Mouse (Mus musculus) limb, embryonic 10.5 days (tissue): ENCODE results near the gene Tesc. TPM values are rescaled to one million over a fixed set of nuclear protein-coding genes. Genes with fewer than 3 reads are reported as not detected.

Source experiments
- DNase-seq: peaks from one replicate; pipeline ENCODE4 v3.0.0-alpha.2; 2017; ENCODE audit warnings: low spot score
- H3K27ac ChIP-seq: fragments of 300-500 bp; sonication (generic); 2 replicates; pipeline ENCODE4 v1.5.1; 2016; ENCODE audit warnings: mild to moderate bottlenecking
- H3K27me3 ChIP-seq: fragments of 300-500 bp; sonication (generic); 2 replicates; pipeline ENCODE4 v1.6.1; 2016; ENCODE audit warnings: low read depth, mild to moderate bottlenecking; ENCODE audit not compliant: poor library complexity, severe bottlenecking
- H3K36me3 ChIP-seq: fragments of 300-500 bp; sonication (generic); 2 replicates; pipeline ENCODE4 v1.6.1; 2016; ENCODE audit warnings: mild to moderate bottlenecking, moderate library complexity
- H3K4me1 ChIP-seq: fragments of 300-500 bp; sonication (generic); 2 replicates; pipeline ENCODE4 v1.6.1; 2016
- H3K4me3 ChIP-seq: fragments of 300-500 bp; sonication (generic); 2 replicates; pipeline ENCODE4 v1.5.1; 2016; ENCODE audit warnings: mild to moderate bottlenecking, moderate library complexity
- H3K9me3 ChIP-seq: fragments of 300-500 bp; sonication (generic); replicated peaks from 2 replicates; pipeline ENCODE4 v1.6.1; 2016; ENCODE audit warnings: mild to moderate bottlenecking
- WGBS: fragments of 180-500 bp; shearing (Covaris S2); methylation state at CpG from one replicate; pipeline ENCODE4 v1.1.7; 2016; 5-methylcytosine and 5-hydroxymethylcytosine counted together
- polyA plus RNA-seq: library from polyadenylated mRNA; unstranded; fragments of >200 nt; fragmentation: Nextera tagmentation; extraction: Ambion mirVana; gene quantifications from 2 replicates; pipeline ENCODE4 v1.2.1, GENCODE M21; 2016

Tesc gene
- polyA plus RNA-seq, 1 experiment from 2014 or later, result 0.14 TPM

DNA sequence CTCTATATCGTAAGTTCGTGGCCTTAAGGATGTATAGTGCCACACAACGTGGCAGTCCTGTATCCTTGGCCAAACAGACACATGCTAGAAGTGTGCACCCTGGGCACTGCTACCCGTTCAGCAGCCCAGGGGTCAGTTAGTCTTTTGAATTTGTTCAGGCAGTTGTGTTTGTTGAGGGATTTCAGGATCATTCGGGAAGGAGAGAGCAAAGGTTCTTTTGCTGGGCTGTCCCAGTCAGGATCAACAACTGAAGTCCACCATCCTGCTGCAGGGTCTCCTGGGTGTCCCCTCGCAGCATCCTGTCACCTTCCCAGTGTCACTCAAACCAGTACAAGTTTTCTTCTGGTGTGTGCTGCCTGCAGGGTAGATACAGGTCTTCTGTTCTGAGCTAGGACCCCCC lies 31.0 kb upstream of the Tesc start:
- peaks cover 97% of the 10 kb centered on the region for H3K36me3 ChIP-seq
- 94% methylated on average over 6 of the region's 6 CpGs for WGBS
- H3K27ac ChIP-seq, result no peak overlapping the region

DNA sequence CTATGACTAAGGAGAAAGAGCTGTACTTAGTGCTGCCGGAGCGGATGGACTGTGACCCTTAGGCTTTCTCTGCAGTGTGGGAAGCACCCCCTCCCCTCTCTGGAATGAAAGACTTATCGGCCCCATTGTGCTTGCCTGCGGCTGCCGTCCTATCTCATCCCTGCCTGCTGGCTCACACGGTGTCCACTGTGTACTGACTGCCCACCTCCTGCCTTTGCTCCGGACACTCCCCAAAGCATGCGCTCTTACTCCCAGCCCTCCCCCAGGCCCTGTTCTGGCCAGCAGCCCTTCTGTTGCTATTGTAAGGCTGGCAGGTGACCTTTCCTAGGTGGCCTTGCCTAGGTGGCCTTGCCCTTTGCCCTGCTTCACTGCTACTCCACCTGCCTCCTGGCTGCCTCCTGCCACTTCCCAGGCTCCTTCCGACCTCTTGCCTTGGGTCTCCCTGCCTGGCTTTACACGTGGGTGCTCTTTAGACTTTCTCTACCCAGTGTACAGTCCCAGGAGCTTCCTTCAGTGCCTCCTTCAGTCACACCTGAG lies 30.0 kb upstream of the Tesc start:
- 85% methylated on average over 10 of the region's 10 CpGs for WGBS
- H3K4me1 ChIP-seq, result no peaks in the 10 kb centered on the region
- no peak overlapping the region for H3K27ac ChIP-seq
- H3K27me3 ChIP-seq, result no peaks in the 10 kb centered on the region
- H3K36me3 ChIP-seq, result peaks cover 97% of the 10 kb centered on the region
- DNase-seq, result no peak
- no peak overlapping the region for H3K4me3 ChIP-seq
- H3K9me3 ChIP-seq, result no peaks in the 10 kb centered on the region

More for the DNA sequence above, 31.0 kb upstream of the Tesc start:
- H3K4me1 ChIP-seq, result no peaks in the 10 kb centered on the region
- no peak for DNase-seq
- H3K27me3 ChIP-seq, result no peaks in the 10 kb centered on the region
- no peak overlapping the region for H3K4me3 ChIP-seq
- no peaks in the 10 kb centered on the region for H3K9me3 ChIP-seq

DNA sequence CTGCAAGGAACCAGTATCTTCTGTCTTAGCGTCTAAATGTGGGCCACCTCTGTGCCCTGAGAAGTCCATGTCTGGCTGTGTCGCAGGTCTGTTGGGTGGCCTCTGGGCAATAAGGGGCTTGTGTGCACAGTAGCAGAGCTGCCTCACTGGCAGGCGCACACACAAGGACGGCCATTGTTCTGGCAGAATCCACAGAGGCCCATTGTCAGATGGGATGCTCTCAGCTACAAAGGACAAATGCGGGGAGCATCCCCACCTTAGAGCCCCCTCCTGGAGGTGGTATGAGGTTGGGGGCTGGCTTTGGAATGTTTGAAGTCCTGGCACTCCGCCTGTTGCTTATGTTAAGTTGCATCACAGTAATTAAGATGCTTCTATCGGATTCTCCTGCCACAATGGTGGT lies 28.5 kb upstream of the Tesc start:
- Histone ChIP-seq H3K36me3 (peaks cover 99% of the 10 kb centered on the region), H3K4me3 (no peak overlapping the region), H3K27me3 (no peaks in the 10 kb centered on the region), H3K9me3 (no peaks in the 10 kb centered on the region), H3K4me1 (no peaks in the 10 kb centered on the region), H3K27ac (no peak overlapping the region)
- DNase-seq, result no peak
- WGBS, result 87% methylated on average over 7 of the region's 7 CpGs

DNA sequence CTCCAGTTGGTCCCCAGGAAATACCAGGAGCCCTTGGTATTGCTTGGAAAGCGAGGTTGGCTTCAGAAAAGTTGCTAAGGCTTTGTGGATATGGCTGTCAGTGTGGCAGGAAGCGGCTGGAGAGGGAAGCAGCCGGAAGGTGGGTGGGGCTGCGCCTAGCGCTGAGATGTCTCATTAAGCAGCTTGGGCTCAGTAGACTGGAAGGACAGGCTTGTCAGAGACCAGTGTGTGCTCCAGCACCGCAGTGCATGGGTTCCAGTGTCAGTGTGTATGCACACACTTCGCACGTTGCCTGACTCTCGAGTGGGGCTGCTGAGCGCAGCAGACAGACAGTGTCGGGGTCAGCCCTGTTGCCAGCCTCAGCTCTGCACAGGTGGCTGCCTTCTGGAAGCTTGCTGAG lies 28.0 kb upstream of the Tesc start:
- no peak for DNase-seq
- WGBS, result 85% methylated on average over 11 of the region's 11 CpGs
- Histone ChIP-seq H3K9me3 (no peaks in the 10 kb centered on the region), H3K36me3 (peaks cover 99% of the 10 kb centered on the region), H3K27ac (no peak overlapping the region), H3K4me3 (no peak overlapping the region), H3K27me3 (no peaks in the 10 kb centered on the region), H3K4me1 (no peaks in the 10 kb centered on the region)

DNA sequence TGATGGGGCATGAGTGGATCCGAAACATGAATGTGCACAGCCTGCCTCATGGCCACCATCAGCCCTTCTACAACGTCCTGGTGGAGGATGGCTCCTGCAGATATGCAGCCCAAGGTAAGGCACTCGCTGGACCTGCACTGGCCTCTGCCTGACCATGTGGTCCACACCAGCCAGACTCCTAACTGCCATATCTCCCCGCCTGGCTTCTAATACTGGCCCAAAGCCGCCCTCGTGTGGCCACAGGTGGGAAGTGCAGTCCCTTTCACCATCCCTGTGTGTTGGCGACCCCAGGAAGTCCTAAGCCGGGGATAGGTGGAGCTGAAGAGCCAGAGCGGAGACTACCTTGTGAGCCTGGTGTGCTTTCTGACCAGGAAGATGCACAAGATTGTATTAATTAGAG lies 25.5 kb upstream of the Tesc start:
- no peaks in the 10 kb centered on the region for H3K27me3 ChIP-seq
- peak; percentile 83 for DNase-seq
- H3K4me1 ChIP-seq, result no peaks in the 10 kb centered on the region
- no peaks in the 10 kb centered on the region for H3K9me3 ChIP-seq
- 49% methylated on average over 9 of the region's 9 CpGs for WGBS
- H3K27ac ChIP-seq, result no peak overlapping the region
- H3K36me3 ChIP-seq, result peaks cover 99% of the 10 kb centered on the region
- H3K4me3 ChIP-seq, result no peak overlapping the region

DNA sequence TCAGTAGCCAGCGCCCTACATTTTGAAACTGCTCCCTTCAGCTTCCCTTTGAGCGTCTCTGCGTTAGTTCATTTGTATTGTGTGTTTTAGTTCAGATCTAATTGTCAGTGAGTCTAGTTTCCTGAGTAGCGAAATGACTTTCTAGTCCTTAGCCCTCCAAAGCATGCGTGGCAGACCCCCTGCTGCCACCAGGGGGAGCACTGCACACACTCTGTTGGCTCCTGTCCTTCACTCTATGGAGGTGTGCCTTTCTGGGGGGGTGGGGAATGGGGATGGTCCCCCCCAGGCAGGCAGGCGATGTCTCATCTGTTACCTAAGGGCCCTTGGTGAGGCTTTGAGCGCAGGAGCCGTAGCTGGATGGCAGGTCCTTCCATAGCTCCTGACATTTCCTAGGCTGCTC lies 22.9 kb upstream of the Tesc start:
- Histone ChIP-seq H3K4me1 (no peaks in the 10 kb centered on the region), H3K27ac (no peak overlapping the region), H3K4me3 (no peak overlapping the region), H3K9me3 (no peaks in the 10 kb centered on the region), H3K27me3 (no peaks in the 10 kb centered on the region), H3K36me3 (peaks cover 99% of the 10 kb centered on the region)
- 81% methylated on average over 8 of the region's 8 CpGs for WGBS
- DNase-seq, result peak; percentile 64

DNA sequence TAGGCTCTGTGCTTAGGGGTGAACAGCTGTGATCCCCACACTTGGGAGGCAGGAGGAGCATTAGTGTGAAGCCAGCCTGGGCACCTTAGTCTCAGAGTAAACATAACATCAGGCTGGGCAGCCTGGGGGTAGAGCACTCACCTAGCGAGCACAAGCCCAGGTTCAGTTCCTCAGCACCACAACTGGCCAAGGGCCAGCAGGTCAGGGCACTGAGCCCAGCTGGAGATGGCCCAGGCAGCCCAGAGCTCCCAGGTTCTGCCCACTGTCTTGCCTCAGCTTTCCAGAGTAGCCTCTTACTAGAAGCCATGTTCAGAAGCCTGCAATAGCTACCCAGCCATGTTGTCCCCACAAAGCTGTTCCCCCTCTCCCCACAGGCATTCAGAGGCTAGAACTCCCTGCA lies 21.8 kb upstream of the Tesc start:
- Histone ChIP-seq H3K4me3 (no peak overlapping the region), H3K27ac (no peak overlapping the region), H3K27me3 (no peaks in the 10 kb centered on the region), H3K4me1 (no peaks in the 10 kb centered on the region), H3K36me3 (peaks cover 98% of the 10 kb centered on the region), H3K9me3 (no peaks in the 10 kb centered on the region)
- WGBS, result 88% methylated on average over 1 of the region's 1 CpGs
- DNase-seq, result no peak

DNA sequence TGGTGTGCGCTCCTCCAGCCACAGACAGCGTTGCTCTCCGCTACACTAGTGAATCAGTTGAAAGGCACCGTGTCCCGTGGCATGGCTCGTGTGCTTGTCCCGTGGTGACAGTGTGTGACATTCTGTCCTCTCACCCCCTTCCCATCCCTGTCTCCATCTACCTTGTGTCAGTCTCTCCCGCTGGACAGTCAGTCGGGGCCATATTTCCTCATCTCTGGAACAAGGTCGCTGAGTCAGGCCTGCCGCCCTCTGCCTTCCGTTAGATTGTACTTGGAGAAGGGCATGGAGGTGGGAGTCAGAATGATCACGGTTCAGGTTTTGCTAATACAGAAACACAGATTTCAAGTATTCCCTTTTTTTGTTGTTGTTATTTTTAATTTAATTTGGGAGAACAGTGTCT lies 19.2 kb upstream of the Tesc start:
- peaks cover 79% of the 10 kb centered on the region for H3K36me3 ChIP-seq
- no peaks in the 10 kb centered on the region for H3K4me1 ChIP-seq

DNA sequence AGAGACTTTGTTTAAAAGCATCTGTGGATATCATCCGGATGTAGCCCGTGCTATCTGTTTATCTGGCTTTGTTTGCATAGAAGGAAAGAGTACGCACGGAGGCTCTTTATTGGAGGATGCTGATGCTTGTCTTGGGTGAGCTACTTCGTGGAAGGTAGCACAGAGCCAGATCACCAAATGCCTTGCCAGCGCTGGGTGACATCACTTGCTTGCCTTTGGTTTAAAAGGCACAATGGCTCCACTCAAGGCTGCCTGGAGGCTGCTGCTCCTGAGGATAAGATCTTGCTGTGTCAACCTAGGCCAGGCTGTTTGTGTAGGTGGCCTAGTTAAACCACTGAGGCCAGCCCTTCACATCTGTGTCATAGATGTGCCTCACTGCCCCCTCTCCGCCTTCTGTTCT lies 16.7 kb upstream of the Tesc start:
- no peak for DNase-seq
- Histone ChIP-seq H3K36me3 (peaks cover 54% of the 10 kb centered on the region), H3K27ac (no peak overlapping the region), H3K4me3 (no peak overlapping the region), H3K27me3 (peaks cover 14% of the 10 kb centered on the region), H3K9me3 (no peaks in the 10 kb centered on the region), H3K4me1 (peaks cover 13% of the 10 kb centered on the region)
- 92% methylated on average over 7 of the region's 7 CpGs for WGBS

More for the DNA sequence above, 19.2 kb upstream of the Tesc start:
- Histone ChIP-seq H3K27ac (no peak overlapping the region), H3K27me3 (no peaks in the 10 kb centered on the region), H3K4me3 (no peak overlapping the region), H3K9me3 (no peaks in the 10 kb centered on the region)
- 93% methylated on average over 13 of the region's 13 CpGs for WGBS
- no peak for DNase-seq

DNA sequence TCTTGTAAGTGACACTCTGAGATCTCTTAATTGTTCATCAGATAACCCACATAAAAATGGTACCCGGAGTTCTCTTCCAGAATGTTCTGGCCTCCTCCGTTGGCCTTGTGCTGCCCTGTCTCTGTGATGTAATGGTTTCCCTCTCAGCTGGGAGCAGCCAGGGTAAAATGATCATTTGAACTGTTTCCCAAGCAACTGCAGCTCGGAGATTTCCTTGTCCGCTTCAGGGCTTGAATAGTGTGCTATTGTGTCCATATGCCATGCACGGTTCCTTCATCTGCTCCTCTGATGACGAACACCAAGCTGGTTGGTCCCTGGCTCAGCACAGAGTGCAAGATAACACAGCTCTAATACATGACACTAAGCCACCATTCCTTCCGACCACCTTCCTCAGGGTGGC lies 15.7 kb upstream of the Tesc start:
- WGBS, result 87% methylated on average over 7 of the region's 7 CpGs
- H3K4me1 ChIP-seq, result peaks cover 13% of the 10 kb centered on the region
- H3K27ac ChIP-seq, result no peak overlapping the region
- peaks cover 45% of the 10 kb centered on the region for H3K36me3 ChIP-seq
- H3K9me3 ChIP-seq, result no peaks in the 10 kb centered on the region
- H3K27me3 ChIP-seq, result peaks cover 14% of the 10 kb centered on the region
- no peak for DNase-seq
- H3K4me3 ChIP-seq, result no peak overlapping the region

DNA sequence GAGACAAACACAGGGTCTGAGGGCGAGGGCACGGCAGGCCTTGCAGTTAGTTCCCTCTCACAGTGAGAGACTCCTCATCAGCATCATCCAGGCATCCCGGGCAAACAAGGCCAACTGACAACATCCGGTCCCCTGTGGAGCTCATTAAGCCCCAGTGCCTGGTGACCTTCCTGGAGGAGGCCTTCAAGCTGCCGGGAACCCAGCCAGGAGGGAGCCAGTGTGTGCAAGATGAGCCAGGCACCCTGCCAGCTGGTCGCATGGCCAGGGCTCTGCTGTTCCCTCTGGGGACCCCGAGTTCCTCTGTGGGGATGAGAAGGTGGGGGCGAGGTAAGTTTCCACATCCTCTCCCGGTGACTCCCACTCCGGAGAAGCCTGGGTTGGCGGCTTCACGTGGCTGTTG lies 12.5 kb upstream of the Tesc start:
- Histone ChIP-seq H3K27me3 (peaks cover 29% of the 10 kb centered on the region), H3K27ac (peak overlapping the region; percentile 25; the same call in 1 of the 2 replicates), H3K4me1 (peaks cover 17% of the 10 kb centered on the region), H3K9me3 (no peaks in the 10 kb centered on the region), H3K4me3 (no peak overlapping the region), H3K36me3 (peaks cover 14% of the 10 kb centered on the region)
- 26% methylated on average over 12 of the region's 12 CpGs for WGBS
- DNase-seq, result no peak

DNA sequence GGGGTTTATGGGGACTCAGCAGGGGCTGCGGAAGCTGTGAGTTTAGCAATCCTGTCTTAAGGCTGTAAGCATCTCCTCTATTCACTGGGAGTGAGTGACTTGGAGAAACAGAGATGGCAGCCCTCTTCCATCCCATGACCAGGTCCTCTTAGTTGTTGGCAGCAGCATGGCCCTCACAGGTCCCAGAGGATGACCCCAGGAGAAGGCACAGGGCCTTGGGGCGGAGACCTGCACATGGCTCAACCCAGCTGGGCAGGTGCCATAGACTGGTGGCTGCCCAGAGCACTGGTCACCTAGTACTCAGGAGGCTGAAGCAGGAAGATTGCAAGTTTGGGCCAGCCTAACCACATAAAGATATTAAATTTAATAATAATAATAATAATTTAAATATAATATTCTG lies 11.9 kb upstream of the Tesc start:
- H3K4me1 ChIP-seq, result peaks cover 17% of the 10 kb centered on the region
- no peaks in the 10 kb centered on the region for H3K9me3 ChIP-seq
- H3K27me3 ChIP-seq, result peaks cover 29% of the 10 kb centered on the region
- H3K4me3 ChIP-seq, result no peak overlapping the region
- no peak for DNase-seq
- no peak overlapping the region for H3K27ac ChIP-seq
- 85% methylated on average over 2 of the region's 2 CpGs for WGBS
- peaks cover 8% of the 10 kb centered on the region; the same call in 1 of the 2 replicates for H3K36me3 ChIP-seq

DNA sequence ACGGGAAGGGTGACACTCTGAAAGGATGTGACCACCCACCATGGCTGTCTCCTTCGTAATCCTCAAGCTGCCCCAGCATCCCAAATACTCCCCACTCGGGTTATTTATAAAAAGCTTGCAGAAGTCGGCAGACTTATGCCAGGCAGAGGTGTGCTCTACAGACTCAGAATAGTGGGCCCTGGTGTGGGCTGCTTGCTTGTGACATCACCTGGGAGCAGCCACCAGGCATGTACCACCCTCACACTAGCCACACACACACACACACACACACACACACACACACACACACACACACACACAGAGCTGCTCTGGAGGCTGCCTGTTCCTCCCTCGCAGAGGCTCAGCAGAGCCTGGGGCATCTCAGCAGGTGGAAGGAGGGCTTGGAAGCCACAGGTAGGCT lies 10.0 kb upstream of the Tesc start:
- Histone ChIP-seq H3K4me1 (peaks cover 17% of the 10 kb centered on the region), H3K27me3 (peaks cover 29% of the 10 kb centered on the region), H3K27ac (no peak overlapping the region), H3K9me3 (no peaks in the 10 kb centered on the region), H3K4me3 (no peak overlapping the region), H3K36me3 (no peaks in the 10 kb centered on the region)
- DNase-seq, result no peak
- WGBS, result 64% methylated on average over 5 of the region's 5 CpGs

DNA sequence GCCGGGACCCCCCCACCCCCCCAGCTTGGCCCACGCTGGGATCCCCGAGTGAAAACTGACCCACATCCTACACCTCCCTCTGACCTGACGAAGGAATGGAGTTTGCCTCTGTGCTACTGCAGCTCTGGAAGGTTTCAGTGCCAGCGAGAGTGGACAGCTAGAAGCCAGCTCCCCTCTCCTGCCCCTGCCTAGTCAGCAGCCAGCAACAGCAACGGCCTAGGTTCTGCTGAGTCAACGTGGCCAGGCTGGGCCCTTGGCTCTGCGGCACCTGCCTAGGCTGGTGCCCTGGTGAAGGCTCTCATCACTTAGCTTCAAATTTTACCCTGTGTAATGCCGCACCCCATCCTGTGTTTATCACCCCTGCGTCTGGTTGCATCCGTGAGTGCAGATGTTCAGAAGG lies 7.6 kb upstream of the Tesc start:
- no peak for DNase-seq
- Histone ChIP-seq H3K9me3 (no peaks in the 10 kb centered on the region), H3K27ac (no peak overlapping the region), H3K36me3 (no peaks in the 10 kb centered on the region), H3K4me1 (peaks cover 9% of the 10 kb centered on the region), H3K4me3 (no peak overlapping the region), H3K27me3 (peaks cover 27% of the 10 kb centered on the region)
- WGBS, result 68% methylated on average over 11 of the region's 11 CpGs
